Mouse (Mus musculus) forebrain, embryonic 15.5 days (tissue): ENCODE measurements at regions not wholly inside any gene's neighbourhood (a gene's known extent, or its start where the extent isn't known, plus 50 kb on each side); places are given as distances from the start of the nearest gene placed in this dataset.

Experiments used
- ATAC-seq: fragments of 200-750 bp; cut with Nextera tagmentation; replicated peaks from 2 replicates; pipeline ENCODE4 v1.8.0; 2017; ENCODE audit warnings: mild to moderate bottlenecking, moderate TSS enrichment, moderate library complexity
- H3K27ac ChIP-seq: fragments of 300-500 bp; sonication (generic); replicated peaks from 2 replicates; pipeline ENCODE4 v1.5.1; 2015; ENCODE audit warnings: mild to moderate bottlenecking, inconsistent platforms
- H3K27me3 ChIP-seq: fragments of 300-500 bp; sonication (generic); 2 replicates; pipeline ENCODE4 v1.6.1; 2015; ENCODE audit warnings: inconsistent platforms
- H3K36me3 ChIP-seq: fragments of 300-500 bp; sonication (generic); 2 replicates; pipeline ENCODE4 v1.6.1; 2015; ENCODE audit warnings: mild to moderate bottlenecking, inconsistent platforms
- H3K4me1 ChIP-seq: fragments of 300-500 bp; sonication (generic); 2 replicates; pipeline ENCODE4 v1.6.1; 2015; ENCODE audit warnings: inconsistent platforms
- H3K4me2 ChIP-seq: fragments of 300-500 bp; sonication (generic); replicated peaks from 2 replicates; pipeline ENCODE4 v1.6.1; 2015; ENCODE audit warnings: mild to moderate bottlenecking, inconsistent platforms
- H3K4me3 ChIP-seq: fragments of 300-500 bp; sonication (generic); 2 replicates; pipeline ENCODE4 v1.5.1; 2015; ENCODE audit warnings: mild to moderate bottlenecking, inconsistent platforms
- H3K9ac ChIP-seq: fragments of 300-500 bp; sonication (generic); replicated peaks from 2 replicates; pipeline ENCODE4 v1.6.1; 2015; ENCODE audit warnings: mild to moderate bottlenecking, inconsistent platforms
- H3K9me3 ChIP-seq: fragments of 300-500 bp; sonication (generic); 2 replicates; pipeline ENCODE4 v1.6.1; 2016; ENCODE audit warnings: inconsistent platforms
- WGBS: fragments of 180-500 bp; shearing (Covaris S2); methylation state at CpG from one replicate; pipeline ENCODE4 v1.1.7; 2015; ENCODE audit warnings: mixed read lengths; 5-methylcytosine and 5-hydroxymethylcytosine counted together

DNA sequence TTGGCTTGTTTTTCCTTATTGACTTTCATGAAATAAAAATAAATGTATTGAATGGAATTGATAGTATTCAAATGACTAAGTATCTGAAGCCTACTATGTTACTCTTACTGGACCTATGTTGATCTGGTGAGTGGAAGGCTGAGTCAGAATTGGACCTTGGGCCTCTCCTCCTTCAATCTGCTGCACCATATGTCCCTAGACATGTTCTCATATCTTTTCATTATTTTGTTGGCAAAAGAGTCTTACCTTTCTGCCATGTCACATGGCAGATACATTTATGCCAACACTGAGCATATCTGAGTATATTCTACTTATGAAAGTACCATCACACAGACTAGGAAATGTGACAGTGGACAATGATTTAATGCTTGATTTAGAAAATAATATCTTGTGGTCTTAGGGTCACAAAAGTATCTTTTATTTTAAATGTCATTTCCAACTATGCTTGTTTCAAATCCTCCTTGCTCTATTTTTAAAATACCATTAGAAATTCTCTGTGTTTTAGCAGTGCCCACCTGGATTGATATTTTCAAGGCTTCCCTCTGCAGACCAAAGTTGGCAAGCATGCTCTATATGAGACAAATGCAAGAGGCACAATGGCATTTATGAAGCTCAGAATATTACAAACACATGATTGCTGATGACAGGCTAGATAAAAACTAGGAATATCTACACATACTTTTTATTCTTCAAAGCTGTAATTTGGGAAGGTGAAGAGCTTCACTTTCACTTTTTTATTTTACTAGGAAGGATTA is 825.7 kb downstream of the Rfpl4b start:
- Histone ChIP-seq H3K9ac (no peak overlapping the region), H3K9me3 (no peaks in the 10 kb centered on the region), H3K4me3 (no peak overlapping the region), H3K4me2 (no peak overlapping the region), H3K4me1 (no peaks in the 10 kb centered on the region), H3K36me3 (no peaks in the 10 kb centered on the region), H3K27me3 (no peaks in the 10 kb centered on the region), H3K27ac (no peak overlapping the region)
- ATAC-seq: no peak

GRCm38 (mm10) chr10:37988297-37989263 is 833.0 kb downstream of the Rfpl4b start:
- H3K4me1 ChIP-seq: peaks cover 4% of the 10 kb centered on the region; the same call in 1 of the 2 replicates
- no peak overlapping the region for H3K9ac ChIP-seq
- no peaks in the 10 kb centered on the region for H3K36me3 ChIP-seq
- H3K4me3 ChIP-seq: no peak overlapping the region
- no peak overlapping the region for H3K4me2 ChIP-seq
- 45% methylated on average over 11 of the region's 11 CpGs for WGBS
- ATAC-seq: peak; percentile 66
- H3K27ac ChIP-seq: no peak overlapping the region
- no peaks in the 10 kb centered on the region for H3K27me3 ChIP-seq
- no peaks in the 10 kb centered on the region for H3K9me3 ChIP-seq

DNA sequence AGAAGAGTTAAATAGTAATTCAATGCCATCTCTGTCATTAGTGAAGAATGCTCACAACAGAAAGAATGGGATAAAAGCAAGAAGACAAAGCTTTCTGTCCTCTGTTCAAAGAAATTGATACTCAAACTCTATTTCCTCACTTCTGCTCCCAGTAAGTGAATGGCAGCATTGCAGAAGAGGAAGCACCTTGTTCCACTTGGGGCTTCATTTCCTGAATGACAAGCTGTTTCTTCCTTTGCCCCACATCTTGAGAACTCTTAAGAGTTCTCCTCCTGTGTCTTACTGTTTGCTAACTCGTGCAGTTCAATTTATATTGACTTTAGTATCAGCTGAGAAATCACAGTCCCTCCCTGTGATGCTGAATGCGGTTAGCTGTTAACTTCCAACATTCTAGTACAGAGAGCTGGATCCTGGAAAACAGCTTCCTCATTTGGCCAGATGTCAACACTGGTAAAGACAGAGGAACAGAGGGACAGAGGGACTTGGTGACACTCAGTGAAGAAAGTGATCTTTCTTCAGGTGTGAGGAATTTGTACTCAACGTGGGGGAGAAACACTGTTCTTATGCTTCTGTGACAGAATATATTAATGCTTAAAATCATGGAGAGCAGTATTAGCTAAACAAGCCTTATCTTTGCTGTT is 840.3 kb upstream of the Marcks start:
- WGBS: 80% methylated on average over 3 of the region's 3 CpGs
- no peaks in the 10 kb centered on the region for H3K4me1 ChIP-seq

GRCm38 (mm10) chr10:37960051-37960450 is 821.3 kb upstream of the Marcks start:
- H3K4me2 ChIP-seq: no peak overlapping the region

More for the DNA sequence above, 840.3 kb upstream of the Marcks start:
- Histone ChIP-seq H3K27me3 (no peaks in the 10 kb centered on the region), H3K9me3 (no peaks in the 10 kb centered on the region), H3K9ac (no peak overlapping the region), H3K27ac (no peak overlapping the region), H3K36me3 (no peaks in the 10 kb centered on the region), H3K4me3 (no peak overlapping the region), H3K4me2 (no peak overlapping the region)
- ATAC-seq: no peak

GRCm38 (mm10) chr10:37914780-37915179 is 776.1 kb upstream of the Marcks start:
- 95% methylated on average over 2 of the region's 2 CpGs for WGBS
- Histone ChIP-seq H3K9ac (no peak overlapping the region), H3K27ac (no peak overlapping the region), H3K4me1 (no peaks in the 10 kb centered on the region), H3K36me3 (no peaks in the 10 kb centered on the region), H3K4me3 (no peak overlapping the region), H3K27me3 (no peaks in the 10 kb centered on the region), H3K9me3 (no peaks in the 10 kb centered on the region), H3K4me2 (no peak overlapping the region)
- no peak for ATAC-seq

More at GRCm38 (mm10) chr10:37960051-37960450, 821.3 kb upstream of the Marcks start:
- Histone ChIP-seq H3K27ac (no peak overlapping the region), H3K9ac (no peak overlapping the region), H3K9me3 (no peaks in the 10 kb centered on the region), H3K36me3 (no peaks in the 10 kb centered on the region), H3K27me3 (no peaks in the 10 kb centered on the region), H3K4me3 (no peak overlapping the region), H3K4me1 (no peaks in the 10 kb centered on the region)
- no peak for ATAC-seq

- Histone ChIP-seq H3K4me1 (no peaks in the 10 kb centered on the region), H3K9me3 (no peaks in the 10 kb centered on the region), H3K36me3 (no peaks in the 10 kb centered on the region), H3K9ac (no peak overlapping the region), H3K27me3 (no peaks in the 10 kb centered on the region), H3K4me3 (no peak overlapping the region), H3K27ac (no peak overlapping the region), H3K4me2 (no peak overlapping the region)
- no peak for ATAC-seq
Observed at GRCm38 (mm10) chr10:37911669-37912068, 772.9 kb upstream of the Marcks start.

- no peak overlapping the region for H3K9ac ChIP-seq
- no peaks in the 10 kb centered on the region for H3K4me1 ChIP-seq
- 70% methylated on average over 2 of the region's 2 CpGs for WGBS
- no peak overlapping the region for H3K4me3 ChIP-seq
- H3K9me3 ChIP-seq: no peaks in the 10 kb centered on the region
- H3K4me2 ChIP-seq: no peak overlapping the region
- H3K27ac ChIP-seq: no peak overlapping the region
- no peak for ATAC-seq
- no peaks in the 10 kb centered on the region for H3K36me3 ChIP-seq
- H3K27me3 ChIP-seq: no peaks in the 10 kb centered on the region
Observed at GRCm38 (mm10) chr10:37908276-37908675, 769.6 kb upstream of the Marcks start.

DNA sequence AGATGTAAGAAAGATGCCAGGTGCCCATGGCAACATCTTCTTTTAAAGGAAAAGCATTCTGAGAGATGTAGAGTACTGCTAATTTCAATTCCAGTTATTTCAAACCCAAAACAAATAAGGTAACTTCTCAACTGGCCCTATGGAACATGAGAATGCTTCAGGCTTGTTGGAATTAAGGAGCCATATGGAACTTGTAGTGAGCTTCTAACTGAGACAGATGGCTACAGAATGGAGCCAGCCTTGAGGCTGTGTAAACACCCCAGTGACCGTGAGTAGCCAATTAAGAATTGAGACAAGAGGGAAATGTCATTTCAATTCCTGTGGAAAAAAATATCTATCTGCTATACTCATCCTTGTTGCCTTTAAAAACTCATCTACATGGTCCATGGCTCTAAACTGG is 769.0 kb upstream of the Marcks start:
- H3K36me3 ChIP-seq: no peaks in the 10 kb centered on the region
- H3K9ac ChIP-seq: no peak overlapping the region
- no peaks in the 10 kb centered on the region for H3K27me3 ChIP-seq
- peak; percentile 87 for ATAC-seq
- no peak overlapping the region for H3K27ac ChIP-seq
- H3K4me3 ChIP-seq: no peak overlapping the region
- H3K4me2 ChIP-seq: no peak overlapping the region
- H3K9me3 ChIP-seq: no peaks in the 10 kb centered on the region
- WGBS: 45% methylated on average over 1 of the region's 1 CpGs
- H3K4me1 ChIP-seq: no peaks in the 10 kb centered on the region

- Histone ChIP-seq H3K9ac (no peak overlapping the region), H3K4me1 (no peaks in the 10 kb centered on the region), H3K4me2 (no peak overlapping the region), H3K4me3 (no peak overlapping the region), H3K27me3 (no peaks in the 10 kb centered on the region), H3K9me3 (no peaks in the 10 kb centered on the region), H3K36me3 (no peaks in the 10 kb centered on the region), H3K27ac (no peak overlapping the region)
- no peak for ATAC-seq
- 92% methylated on average over 1 of the region's 1 CpGs for WGBS
Observed at GRCm38 (mm10) chr10:37887961-37888360, 749.2 kb upstream of the Marcks start.

GRCm38 (mm10) chr10:37880841-37881240 is 742.1 kb upstream of the Marcks start:
- Histone ChIP-seq H3K4me3 (no peak overlapping the region), H3K9me3 (no peaks in the 10 kb centered on the region), H3K4me2 (no peak overlapping the region), H3K9ac (no peak overlapping the region), H3K27me3 (no peaks in the 10 kb centered on the region), H3K36me3 (no peaks in the 10 kb centered on the region), H3K27ac (no peak overlapping the region), H3K4me1 (no peaks in the 10 kb centered on the region)
- 74% methylated on average over 5 of the region's 5 CpGs for WGBS
- ATAC-seq: no peak

DNA sequence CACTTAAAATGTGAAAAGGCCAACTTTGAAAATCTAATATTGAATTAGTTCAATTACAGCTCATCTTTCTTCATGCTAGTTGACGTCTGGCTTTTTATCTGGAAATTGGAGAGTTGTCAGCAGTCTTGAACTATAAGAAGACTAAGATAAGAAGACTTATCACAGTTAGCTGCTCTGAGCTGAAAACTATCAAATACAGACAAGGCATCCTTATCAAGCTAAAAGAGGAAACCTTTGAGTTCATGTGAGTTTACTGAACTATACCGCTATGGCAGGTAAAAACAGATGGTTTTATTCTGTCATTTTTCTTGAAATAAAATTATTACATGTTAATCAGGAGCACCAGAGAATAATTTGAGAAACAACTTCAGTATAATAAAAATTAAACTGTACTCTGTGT is 735.2 kb upstream of the Marcks start:
- no peak overlapping the region for H3K4me2 ChIP-seq
- no peak overlapping the region for H3K4me3 ChIP-seq
- H3K36me3 ChIP-seq: no peaks in the 10 kb centered on the region
- no peak overlapping the region for H3K9ac ChIP-seq
- no peak overlapping the region for H3K27ac ChIP-seq
- no peak for ATAC-seq
- H3K4me1 ChIP-seq: no peaks in the 10 kb centered on the region
- 88% methylated on average over 2 of the region's 2 CpGs for WGBS
- no peaks in the 10 kb centered on the region for H3K27me3 ChIP-seq
- H3K9me3 ChIP-seq: no peaks in the 10 kb centered on the region

GRCm38 (mm10) chr10:37861001-37861400 is 722.3 kb upstream of the Marcks start:
- ATAC-seq: no peak
- Histone ChIP-seq H3K4me3 (no peak overlapping the region), H3K4me1 (no peaks in the 10 kb centered on the region), H3K9me3 (no peaks in the 10 kb centered on the region), H3K4me2 (no peak overlapping the region), H3K36me3 (no peaks in the 10 kb centered on the region), H3K9ac (no peak overlapping the region), H3K27ac (no peak overlapping the region), H3K27me3 (no peaks in the 10 kb centered on the region)
- WGBS: 52% methylated on average over 4 of the region's 4 CpGs
